Mouse (Mus musculus): ENCODE data around the gene Ankrd61.

GRCm38 (mm10) chr5:143874571-143874970 lies 22.9 kb downstream of the Ankrd61 start:
- no peak for TF ChIP-seq USF1 (IDR thresholded peaks at IDR 0.05; ENCODE audit: low read depth, low read length)
- no peak for TF ChIP-seq CTCF (IDR thresholded peaks at IDR 0.05 in 2 of 3, conservative IDR thresholded peaks at IDR 0.05 in 1 of 3; ENCODE audit: control insufficient read depth in 1 of 3, insufficient read depth in 1 of 3, low read depth in 2 of 3, low read length in 3 of 3, poor library complexity in 1 of 3, severe bottlenecking in 1 of 3)
- TF ChIP-seq NELFE (IDR thresholded peaks at IDR 0.05; ENCODE audit: low read depth, low read length): no peak
- TF ChIP-seq CHD2 (IDR thresholded peaks at IDR 0.05; ENCODE audit: low read length): no peak
- no peak for TF ChIP-seq POLR2A (IDR thresholded peaks at IDR 0.05; ENCODE audit: control insufficient read depth in 1 of 2, insufficient read depth in 1 of 2, low read depth in 1 of 2, low read length in 2 of 2, poor library complexity in 1 of 2)
- TF ChIP-seq JUND (IDR thresholded peaks at IDR 0.05; ENCODE audit: low read depth, low read length): no peak
- TF ChIP-seq MAX (IDR thresholded peaks at IDR 0.05; ENCODE audit: low read length): no peak
- TF ChIP-seq ZMIZ1 (IDR thresholded peaks at IDR 0.05; ENCODE audit: low read depth, low read length): no peak
- TF ChIP-seq GATA1 (IDR thresholded peaks at IDR 0.05; ENCODE audit: low read depth, low read length): no peak

Data from MEL (cell line).